Mouse (Mus musculus) liver, adult 2 months (tissue): ENCODE data around the gene Asgr2. TPM values are rescaled to one million over a fixed set of nuclear protein-coding genes. Genes with fewer than 3 reads are reported as not detected.

Experiments
- DNase-seq: peaks from one replicate; pipeline ENCODE4 v3.0.0-alpha.2; 2011; ENCODE audit warnings: low read depth, low spot score; ENCODE audit errors: extremely low read depth
- H3K27ac ChIP-seq: fragments of 200-500 bp; replicated peaks from 2 replicates; pipeline ENCODE4 v1.5.1; 2012; ENCODE audit warnings: low read depth, mild to moderate bottlenecking, control low read depth, inconsistent platforms, low read length; ENCODE audit not compliant: insufficient read depth
- H3K27me3 ChIP-seq: fragments of 200-500 bp; 2 replicates; pipeline ENCODE4 v1.6.1; 2012; ENCODE audit warnings: mild to moderate bottlenecking, moderate library complexity, low read length, inconsistent platforms; ENCODE audit not compliant: control insufficient read depth, insufficient read depth
- H3K36me3 ChIP-seq: fragments of 200-500 bp; 2 replicates; pipeline ENCODE4 v1.6.1; 2012; ENCODE audit warnings: low read length, inconsistent platforms; ENCODE audit not compliant: control insufficient read depth, insufficient read depth
- H3K4me1 ChIP-seq: fragments of 200-500 bp; 2 replicates; pipeline ENCODE4 v1.6.1; 2011; ENCODE audit warnings: low read length; ENCODE audit not compliant: control insufficient read depth, insufficient read depth
- H3K4me3 ChIP-seq: fragments of 200-500 bp; 2 replicates; pipeline ENCODE4 v1.5.1; 2011; ENCODE audit warnings: low read depth, mild to moderate bottlenecking, control low read depth, low read length, moderate library complexity; ENCODE audit not compliant: insufficient read depth
- H3K79me2 ChIP-seq: fragments of 200-500 bp; 2 replicates; pipeline ENCODE4 v1.6.1; 2012; ENCODE audit warnings: inconsistent platforms, mild to moderate bottlenecking, low read length, moderate library complexity; ENCODE audit not compliant: control insufficient read depth, insufficient read depth
- H3K9ac ChIP-seq: fragments of 200-500 bp; 2 replicates; pipeline ENCODE4 v1.6.1; 2012; ENCODE audit warnings: low read depth, mild to moderate bottlenecking, control low read depth, inconsistent platforms, low read length
- CTCF ChIP-seq: fragments of 200-500 bp; IDR thresholded peaks from 2 replicates; pipeline ENCODE4 v1.5.1; 2011; ENCODE audit warnings: low read depth, low read length, control low read depth
- POLR2A ChIP-seq: fragments of 200-500 bp; IDR thresholded peaks from 2 replicates; pipeline ENCODE4 v1.6.1; 2011; ENCODE audit warnings: low read length, control low read depth; ENCODE audit not compliant: insufficient read depth; ENCODE audit errors: extremely low read depth
- WGBS: fragments of 180-500 bp; shearing (Covaris S2); methylation state at CpG from one replicate; pipeline ENCODE4 v1.1.7; 2018; 5-methylcytosine and 5-hydroxymethylcytosine counted together
- polyA plus RNA-seq: library from polyadenylated mRNA; depleted of rRNA; stranded (reverse); fragments of >200 nt; gene quantifications from 2 replicates; pipeline ENCODE4 v1.2.3, GENCODE M21; 2012
- total RNA-seq: library from RNA; depleted of rRNA; stranded (reverse); fragments of >200 nt; gene quantifications from 2 replicates; pipeline ENCODE4 v1.2.3, GENCODE M21; 2014

Asgr2 gene
- total and polyA plus RNA-seq, 2 experiments: 166 to 216 TPM

- Histone ChIP-seq H3K9ac (no peak overlapping the region), H3K27ac (no peak overlapping the region), H3K4me1 (peaks cover 3% of the 10 kb centered on the region; the same call in 1 of the 2 replicates), H3K79me2 (no peaks in the 10 kb centered on the region), H3K27me3 (no peaks in the 10 kb centered on the region), H3K36me3 (peaks cover 10% of the 10 kb centered on the region), H3K4me3 (no peak overlapping the region)
- TF ChIP-seq CTCF: no peak
- TF ChIP-seq POLR2A: no peak
- DNase-seq: no peak
- 94% methylated on average over 2 of the region's 2 CpGs for WGBS
Measured at GRCm38 (mm10) chr11:70099809-70100208, 7.4 kb downstream of the Asgr2 start.

GRCm38 (mm10) chr11:70103701-70104315, 11.4 kb downstream of the Asgr2 start:
- Histone ChIP-seq H3K4me1 (no peaks in the 10 kb centered on the region), H3K27ac (no peak overlapping the region), H3K27me3 (no peaks in the 10 kb centered on the region), H3K9ac (no peak overlapping the region), H3K36me3 (peaks cover 10% of the 10 kb centered on the region), H3K4me3 (no peak overlapping the region), H3K79me2 (no peaks in the 10 kb centered on the region)
- TF ChIP-seq CTCF (no peak), POLR2A (no peak)
- WGBS: 46% methylated on average over 14 of the region's 14 CpGs
- peak; percentile 64 for DNase-seq

GRCm38 (mm10) chr11:70107085-70107484, 14.6 kb downstream of the Asgr2 start:
- DNase-seq: no peak
- Histone ChIP-seq H3K4me3 (no peak overlapping the region), H3K9ac (no peak overlapping the region), H3K36me3 (peaks cover 4% of the 10 kb centered on the region; the same call in 1 of the 2 replicates), H3K79me2 (no peaks in the 10 kb centered on the region), H3K4me1 (no peaks in the 10 kb centered on the region), H3K27me3 (no peaks in the 10 kb centered on the region), H3K27ac (no peak overlapping the region)
- WGBS: 80% methylated on average over 8 of the region's 8 CpGs
- TF ChIP-seq CTCF (no peak), POLR2A (no peak)

- Histone ChIP-seq H3K27ac (no peak overlapping the region), H3K4me1 (no peaks in the 10 kb centered on the region), H3K27me3 (no peaks in the 10 kb centered on the region), H3K79me2 (no peaks in the 10 kb centered on the region), H3K4me3 (no peak overlapping the region), H3K36me3 (0 out of 2 replicates have a peak, but pooled peaks cover 2% of the 10 kb centered on the region), H3K9ac (no peak overlapping the region)
- WGBS: 75% methylated on average over 3 of the region's 3 CpGs
- peak; percentile 43 for DNase-seq
- no peak for TF ChIP-seq POLR2A
- TF ChIP-seq CTCF: peak; percentile 82
Measured at GRCm38 (mm10) chr11:70110146-70110545, 17.7 kb downstream of the Asgr2 start.

GRCm38 (mm10) chr11:70114562-70114961, 22.1 kb downstream of the Asgr2 start:
- no peaks in the 10 kb centered on the region for H3K27me3 ChIP-seq
- DNase-seq: no peak
- no peak overlapping the region for H3K27ac ChIP-seq
- TF ChIP-seq POLR2A (no peak), CTCF (no peak)
- no peaks in the 10 kb centered on the region for H3K79me2 ChIP-seq
- 60% methylated on average over 4 of the region's 4 CpGs for WGBS
- H3K4me1 ChIP-seq: no peaks in the 10 kb centered on the region
- no peak overlapping the region for H3K4me3 ChIP-seq
- no peak overlapping the region for H3K9ac ChIP-seq
- H3K36me3 ChIP-seq: no peaks in the 10 kb centered on the region

GRCm38 (mm10) chr11:70115901-70116300, 23.5 kb downstream of the Asgr2 start:
- 99% methylated on average over 3 of the region's 3 CpGs for WGBS
- no peak overlapping the region for H3K9ac ChIP-seq
- no peak overlapping the region for H3K4me3 ChIP-seq

More at GRCm38 (mm10) chr11:70115901-70116300, 23.5 kb downstream of the Asgr2 start:
- Histone ChIP-seq H3K27ac (no peak overlapping the region), H3K79me2 (no peaks in the 10 kb centered on the region), H3K36me3 (no peaks in the 10 kb centered on the region), H3K27me3 (no peaks in the 10 kb centered on the region), H3K4me1 (no peaks in the 10 kb centered on the region)
- TF ChIP-seq CTCF (no peak), POLR2A (no peak)
- no peak for DNase-seq
